Mouse (Mus musculus) cerebellum, postnatal 4 days (tissue): Measurements from ENCODE around the gene Armc10.
"Not testable (repeated sequence)": the region's sequence is repeated elsewhere in the genome, so short reads cannot be mapped to it uniquely, and the experiment has no call there.

Source experiments
- DNase-seq, 2 experiments: peaks; one replicate each; pipeline ENCODE4 v3.0.0; 2022; ENCODE audit warnings: low spot score in 2 of 2, mixed read lengths in 1 of 2

The Armc10 gene

GRCm38 (mm10) chr5:21667191-21668137, 21.9 kb downstream of the Armc10 start:
- DNase-seq: no peak

- DNase-seq: no peak
These were observed 23.7 kb downstream of the Armc10 start for GRCm38 (mm10) chr5:21669307-21669706.

GRCm38 (mm10) chr5:21672812-21673635, 27.4 kb downstream of the Armc10 start:
- DNase-seq: no peak

- no peak for DNase-seq
These were observed 28.1 kb downstream of the Armc10 start for GRCm38 (mm10) chr5:21673742-21674141.

- no peak for DNase-seq
These were observed 29.4 kb downstream of the Armc10 start for GRCm38 (mm10) chr5:21675019-21675418.

DNA sequence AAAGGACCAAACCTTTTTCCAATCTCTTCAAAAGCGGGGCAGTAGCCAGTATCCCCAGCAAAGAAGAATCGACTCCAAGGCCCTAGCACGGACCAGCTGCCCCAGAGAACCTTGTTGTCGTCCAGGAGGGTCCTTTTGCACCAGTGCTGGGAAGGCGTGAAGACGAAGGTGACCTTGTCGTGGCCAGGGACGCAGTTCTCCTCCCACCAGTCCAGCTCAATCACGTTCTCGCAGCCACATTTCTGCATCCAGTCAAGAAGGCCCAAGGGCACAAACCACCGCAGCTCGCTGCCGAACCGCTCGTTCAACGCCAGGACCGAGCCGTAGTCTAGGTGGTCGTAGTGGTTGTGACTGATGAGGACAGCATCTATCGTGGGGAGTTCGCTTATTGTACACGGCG, 29.9 kb downstream of the Armc10 start:
- DNase-seq: no peak

DNA sequence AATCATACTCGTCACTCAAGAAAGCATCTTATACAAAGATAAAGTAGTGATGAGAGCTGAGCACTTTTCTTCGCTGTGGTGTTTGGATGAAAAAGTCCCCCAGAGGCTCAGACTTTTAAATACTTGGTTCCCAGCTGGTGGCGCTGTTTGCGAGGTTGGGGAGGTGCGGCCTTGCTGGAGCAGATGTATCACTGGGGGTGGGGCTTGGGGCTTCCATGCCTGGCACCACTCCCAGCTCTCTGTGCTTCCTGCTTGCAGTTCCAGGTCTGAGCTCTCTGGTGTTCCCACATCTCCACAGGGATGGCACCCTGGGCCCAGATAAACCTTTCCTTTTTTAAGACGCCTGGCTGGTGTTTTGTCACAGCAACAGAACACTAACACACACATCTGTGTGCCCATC, 32.3 kb downstream of the Armc10 start:
- DNase-seq: no peak

DNA sequence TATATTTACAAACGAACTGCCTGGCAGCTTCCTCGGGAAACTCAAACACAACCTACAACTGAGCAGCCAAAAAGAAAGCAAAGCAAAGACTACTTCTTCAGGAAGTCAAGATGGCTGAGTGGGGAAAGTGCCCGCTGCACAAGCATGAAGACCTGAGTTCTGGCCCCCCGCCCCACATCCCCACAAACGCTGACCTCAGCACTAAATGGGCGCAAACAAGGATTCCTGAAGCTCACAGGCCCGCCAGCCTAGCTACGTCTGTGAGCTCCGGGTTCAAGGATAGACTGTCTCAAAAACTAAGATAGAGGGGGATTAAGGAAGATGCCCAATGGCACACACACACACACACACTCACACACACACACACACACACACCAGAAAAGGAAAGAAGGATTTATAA, 32.8 kb downstream of the Armc10 start:
- DNase-seq: no peak

DNA sequence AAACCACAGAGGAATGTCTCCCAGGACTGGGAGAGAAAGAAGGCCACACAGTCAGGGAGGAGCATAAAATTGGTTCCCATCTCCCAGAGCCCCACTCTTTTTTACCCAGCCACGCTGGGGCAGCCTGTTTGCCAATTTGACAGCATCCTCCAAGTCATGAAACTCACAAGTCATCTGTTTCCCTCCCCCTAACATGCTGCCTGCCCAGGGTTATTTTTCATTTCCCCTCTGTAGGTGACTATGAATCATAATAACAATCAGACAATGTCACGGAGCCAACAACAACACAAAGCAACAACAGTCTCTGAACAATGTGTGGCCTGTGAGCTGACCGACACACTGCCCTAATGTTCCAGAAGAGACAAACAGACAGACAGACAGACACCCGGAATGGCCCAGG, 34.4 kb downstream of the Armc10 start:
- DNase-seq: no peak

GRCm38 (mm10) chr5:21680940-21681339, 35.3 kb downstream of the Armc10 start:
- no peak for DNase-seq

GRCm38 (mm10) chr5:21683811-21684210, 38.2 kb downstream of the Armc10 start:
- DNase-seq: no peak

DNA sequence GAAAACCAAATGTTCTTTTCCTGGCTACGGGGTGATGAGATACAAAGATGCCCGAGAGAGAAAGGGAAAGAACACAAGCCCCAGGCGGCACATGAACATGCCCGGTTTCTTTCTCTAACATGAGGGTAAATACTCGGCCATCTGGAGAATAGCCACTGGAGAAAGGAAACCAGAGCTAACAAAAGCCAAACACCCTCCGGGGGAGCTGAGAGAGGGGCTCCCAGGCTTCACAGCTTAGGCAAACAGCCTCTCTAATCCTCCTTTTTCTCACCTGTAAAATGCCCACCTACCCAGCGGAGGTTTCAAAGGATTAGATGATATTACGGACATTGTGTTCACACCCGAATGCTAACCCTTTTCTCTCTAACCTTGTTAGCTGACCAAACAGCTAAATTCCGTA, 39.4 kb downstream of the Armc10 start:
- no peak for DNase-seq

DNA sequence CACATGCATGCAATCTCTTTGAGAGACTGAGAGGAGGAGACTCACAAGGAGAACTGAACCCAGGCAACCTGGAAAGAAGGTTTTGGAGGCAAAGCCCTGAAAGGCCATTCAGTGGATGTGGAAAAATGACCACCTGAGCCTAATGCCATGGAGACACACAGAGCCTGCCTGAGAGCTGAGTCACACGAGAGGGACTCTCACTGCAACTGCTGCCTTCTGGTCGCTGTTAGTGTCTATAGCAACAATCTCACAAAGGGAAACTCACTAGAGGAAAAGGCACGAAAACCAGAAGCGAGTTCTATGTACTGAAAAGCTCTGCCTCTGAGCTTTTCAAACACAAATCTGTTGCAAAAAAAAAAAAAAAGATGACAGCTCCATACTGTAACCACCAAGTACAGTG, 41.4 kb downstream of the Armc10 start:
- no peak for DNase-seq

GRCm38 (mm10) chr5:21692230-21692629, 46.6 kb downstream of the Armc10 start:
- no peak for DNase-seq

GRCm38 (mm10) chr5:21693372-21693870, 47.8 kb downstream of the Armc10 start:
- DNase-seq: no peak

DNA sequence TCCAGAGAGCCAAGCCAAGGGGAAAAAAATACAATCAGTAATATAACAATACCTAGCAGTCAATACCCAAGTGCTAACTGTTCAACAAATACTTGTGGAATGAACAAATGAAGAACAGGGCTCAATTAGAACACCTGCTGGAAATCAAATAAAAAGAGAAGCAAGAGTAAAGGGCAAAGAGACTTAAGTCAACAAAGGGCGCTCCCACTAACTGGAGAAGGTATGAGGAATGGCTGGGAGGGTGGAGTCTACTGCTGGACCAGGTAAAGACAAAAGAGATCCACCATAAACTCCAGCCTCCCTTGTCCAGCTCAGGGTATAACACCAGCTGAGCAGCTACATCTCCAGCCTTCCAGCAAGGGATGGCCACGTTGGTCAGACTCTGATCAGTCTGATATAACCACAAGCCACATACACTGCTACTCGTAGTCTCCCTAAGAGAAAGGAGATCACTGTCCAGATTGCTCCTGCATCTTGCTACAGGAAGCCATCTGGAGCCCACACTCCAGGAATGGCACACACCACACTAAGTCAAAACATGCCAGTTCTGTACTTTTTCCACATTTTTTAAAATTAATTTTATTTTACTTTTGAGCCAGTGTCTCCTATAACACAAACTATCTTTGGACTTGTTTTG, 49.4 kb downstream of the Armc10 start:
- DNase-seq: no peak

DNA sequence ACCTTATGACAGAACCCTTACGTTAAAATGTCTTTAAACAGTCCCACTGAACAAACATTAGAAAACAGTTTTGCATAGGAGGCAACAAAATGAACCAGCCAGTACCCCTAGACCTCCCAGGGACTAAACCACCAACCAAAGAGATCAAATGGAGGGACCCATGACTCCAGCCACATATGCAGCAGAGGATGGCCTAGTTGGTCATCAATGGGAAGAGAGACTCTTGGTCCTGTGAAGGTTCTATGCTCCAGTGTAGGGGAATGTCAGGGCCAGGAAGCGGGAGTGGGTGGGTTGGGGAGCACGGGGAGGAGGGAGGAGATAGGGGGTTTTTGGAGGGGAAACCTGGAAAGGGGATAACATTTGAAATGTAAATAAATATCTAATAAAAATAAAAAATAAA, 53.9 kb downstream of the Armc10 start:
- not testable (repeated sequence) for DNase-seq

DNA sequence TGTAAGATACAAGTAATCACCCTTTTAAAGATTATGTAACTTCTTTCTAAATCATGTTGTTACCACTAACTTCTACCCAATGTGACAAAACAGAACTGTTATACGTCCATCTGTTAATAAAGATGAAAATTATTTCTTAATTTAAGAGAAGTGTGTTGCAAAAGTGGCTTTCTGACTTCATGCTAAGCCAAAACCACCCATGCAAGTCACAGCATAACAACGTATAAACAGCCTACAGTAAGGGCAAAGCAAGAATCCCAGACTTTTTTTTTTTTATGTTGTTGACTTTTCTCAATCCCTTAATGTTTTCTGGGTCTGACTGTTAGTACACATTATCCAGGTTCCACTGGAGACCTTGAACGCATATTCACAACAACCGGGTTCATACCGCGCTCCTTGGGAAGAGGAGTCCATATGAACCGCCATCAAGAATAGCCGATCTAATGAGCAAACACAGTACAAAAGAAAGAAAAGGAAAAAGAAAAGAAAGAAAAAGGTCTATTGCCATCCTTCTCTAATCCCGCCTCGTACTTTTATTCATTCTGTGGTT, 54.7 kb downstream of the Armc10 start:
- DNase-seq: no peak

GRCm38 (mm10) chr5:21700934-21701333, 55.3 kb downstream of the Armc10 start:
- DNase-seq: no peak

DNA sequence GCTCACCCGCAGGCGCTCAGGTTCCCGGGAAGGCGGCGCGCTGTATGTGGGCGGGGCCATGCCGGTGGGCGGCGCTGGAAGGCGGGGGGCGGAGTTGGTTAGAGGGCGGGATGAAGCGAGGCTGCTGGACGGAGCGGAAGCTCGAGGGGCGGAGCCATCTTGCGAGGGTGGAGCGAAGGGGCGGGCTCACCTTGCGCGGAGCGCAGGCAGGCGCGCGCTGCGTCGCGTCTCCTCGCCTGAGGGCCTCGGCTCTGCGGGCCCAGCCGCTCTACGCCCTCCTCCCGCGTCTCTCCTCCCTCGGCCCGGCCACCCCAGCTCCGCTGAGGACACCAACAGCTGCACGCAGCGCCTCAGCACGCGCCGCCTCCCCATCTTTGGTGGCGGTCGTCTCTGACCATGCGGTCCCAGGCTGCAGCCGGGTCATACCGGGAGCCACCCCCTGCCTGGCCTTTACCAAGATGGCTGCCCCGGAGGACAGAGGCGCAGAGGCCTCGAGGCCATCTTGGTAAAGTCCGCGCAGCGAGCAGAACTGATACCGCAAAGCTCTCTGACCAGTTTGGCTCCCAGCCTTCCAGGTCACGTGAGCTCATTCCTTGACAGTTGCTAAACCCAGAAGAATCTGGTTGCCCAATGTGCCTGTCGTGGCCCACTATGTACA, 55.9 kb downstream of the Armc10 start, which contains the start of gene Napepld:
TSS of gene Napepld (minus strand) at position 46 of the 658 bp plus-strand sequence.
- DNase-seq: peak; percentile 93 to 97

DNA sequence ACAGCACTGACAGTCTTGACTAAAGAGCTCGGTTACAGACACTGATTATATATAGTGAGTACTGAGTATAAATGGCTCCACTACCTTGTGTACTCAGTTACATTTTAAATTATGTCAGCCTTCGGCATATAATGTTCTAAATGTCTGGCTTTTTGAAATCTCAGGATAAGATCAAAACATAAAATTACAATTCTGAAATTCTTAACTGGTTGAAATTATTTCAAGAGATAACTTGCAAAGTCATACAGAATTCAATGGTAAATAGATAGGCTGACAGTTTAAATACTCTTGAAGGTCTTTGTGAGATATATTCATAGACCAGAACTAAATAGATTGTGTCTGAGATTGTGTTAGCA, 56.4 kb downstream of the Armc10 start:
- no peak for DNase-seq
